Mouse (Mus musculus) layer of hippocampus, adult 11-12 months (tissue): ENCODE data around the gene Stx5a.

Experiments
- DNase-seq: peaks from one replicate; pipeline ENCODE4 v3.0.0; 2022; ENCODE audit warnings: low spot score

Gene Stx5a

DNA sequence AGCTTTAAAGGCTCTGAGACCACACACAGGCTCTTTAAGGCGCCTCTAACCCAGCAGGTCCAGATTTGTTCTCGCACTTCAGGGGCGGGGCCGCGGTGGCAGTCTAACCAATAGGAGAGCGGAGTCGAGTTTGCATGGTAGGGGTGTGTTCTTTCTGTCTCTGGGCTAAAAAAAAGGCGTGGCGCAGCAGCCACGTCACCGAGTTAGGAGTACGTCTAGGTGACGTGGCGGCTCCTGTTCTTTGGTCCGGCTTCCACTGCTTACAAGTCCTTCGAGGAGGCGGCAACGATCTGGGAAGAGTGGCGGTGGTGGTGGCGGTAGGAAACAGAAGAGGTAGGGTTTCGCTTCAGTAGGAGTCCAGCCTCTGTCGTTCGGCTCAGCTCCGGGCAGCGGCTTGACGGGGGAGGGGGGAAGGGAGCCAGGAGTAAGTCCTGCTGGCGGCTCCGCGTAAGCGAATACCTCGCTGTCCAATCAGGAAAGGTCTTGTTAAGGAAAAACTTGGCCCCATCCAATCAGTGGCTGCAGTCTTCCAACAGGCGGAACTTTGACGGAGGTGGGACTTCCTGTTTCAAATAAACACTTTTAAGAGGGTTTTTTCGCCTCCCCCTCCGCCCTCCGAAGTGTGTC, at the start of gene Stx5a:
Gene Stx5a, plus strand, starts transcription at position 171 of the 627 bp plus-strand sequence.
- peak; percentile 96 for DNase-seq

DNA sequence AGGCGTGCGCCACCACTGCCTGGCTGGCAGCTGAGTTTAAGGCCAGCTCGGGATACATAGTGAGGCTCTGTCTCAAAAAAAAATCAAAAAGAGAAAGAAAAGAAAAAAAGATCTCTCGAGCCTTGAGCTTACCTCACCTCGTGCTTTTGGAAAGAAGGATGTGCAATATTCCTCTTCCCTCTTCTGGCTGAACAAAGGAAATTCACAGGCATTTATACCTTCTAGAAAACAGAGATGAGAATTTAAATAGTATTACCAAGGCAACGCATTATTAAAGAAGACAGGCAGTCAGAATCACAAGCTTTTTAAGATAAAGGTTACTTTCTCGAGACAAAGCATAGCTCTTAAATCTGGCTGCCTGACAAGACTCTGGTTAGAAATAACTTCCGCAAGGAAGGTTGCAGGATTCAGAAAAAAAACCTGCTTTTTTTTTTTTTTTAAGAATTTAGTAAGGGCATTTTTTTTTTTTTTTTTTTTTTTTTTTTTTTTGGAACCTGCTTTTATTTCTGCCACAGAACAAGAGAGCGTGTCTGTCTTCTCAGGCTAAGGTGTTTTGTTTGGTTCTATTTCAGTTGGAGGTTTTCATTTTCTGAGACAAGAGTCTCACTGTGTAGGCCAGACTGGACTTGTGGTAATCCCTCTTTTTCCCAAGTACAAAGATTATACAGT, 49.2 kb upstream of the Stx5a start:
- no peak for DNase-seq

- DNase-seq: no peak
Observed at GRCm38 (mm10) chr19:8692740-8693139, 48.5 kb upstream of the Stx5a start.

DNA sequence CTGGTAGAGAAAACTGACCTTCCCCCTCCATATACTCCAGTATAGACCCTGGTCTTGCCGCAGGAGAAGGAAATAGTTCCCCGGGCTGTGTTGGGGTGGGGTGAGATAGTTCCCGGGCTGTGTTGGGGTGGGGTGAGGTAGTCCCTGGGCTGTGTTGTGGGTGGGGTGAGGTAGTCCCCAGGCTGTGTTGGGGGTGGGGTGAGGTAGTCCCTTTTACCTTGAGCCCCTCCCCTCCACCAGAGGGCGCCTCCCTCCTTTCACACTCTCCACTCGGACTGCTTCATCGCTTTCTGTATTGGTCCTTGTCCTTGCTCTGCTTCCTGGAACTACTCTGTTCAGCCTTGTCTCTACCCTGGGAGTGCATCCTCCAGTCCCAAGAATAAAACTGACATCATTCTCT, 45.9 kb upstream of the Stx5a start:
- no peak for DNase-seq

DNA sequence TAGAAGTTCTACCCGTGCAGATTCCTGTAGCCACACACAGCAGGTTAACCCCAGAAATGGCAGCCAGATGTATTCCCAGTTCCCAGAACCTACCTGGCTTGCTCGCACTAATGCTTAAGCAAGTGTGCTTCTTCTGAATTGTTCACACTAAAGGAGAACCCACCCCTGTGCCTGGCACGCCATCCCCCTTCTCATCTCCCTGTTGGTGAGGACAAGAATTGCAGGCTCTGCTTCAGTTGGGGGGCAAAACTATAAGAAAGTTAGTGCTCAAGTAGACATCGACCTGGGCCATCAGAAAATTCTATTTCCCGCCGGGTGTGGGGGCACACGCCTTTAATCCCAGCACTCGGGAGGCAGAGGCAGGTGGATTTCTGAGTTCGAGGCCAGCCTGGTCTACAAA, 41.6 kb upstream of the Stx5a start:
- DNase-seq: no peak

- DNase-seq: no peak
Observed at GRCm38 (mm10) chr19:8702458-8702857, 38.8 kb upstream of the Stx5a start.

DNA sequence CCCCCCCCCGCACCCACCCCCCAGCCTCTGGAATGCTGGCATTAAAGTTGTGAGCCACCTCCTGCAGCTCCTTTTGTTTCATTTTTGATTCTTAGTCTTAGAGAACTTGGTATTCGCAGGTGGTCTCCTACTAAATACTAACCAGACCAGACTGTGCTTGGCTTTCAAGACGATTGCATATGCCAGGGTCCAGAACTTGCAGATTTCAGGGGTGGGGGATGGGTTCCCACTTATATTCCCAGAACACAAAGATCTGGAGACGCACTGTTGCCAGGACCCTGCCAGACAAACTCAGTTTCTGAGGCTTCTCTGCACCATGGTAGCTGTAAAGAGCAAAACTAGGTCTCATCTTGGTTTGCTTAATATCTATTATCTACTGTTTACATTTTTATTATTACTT, 37.6 kb upstream of the Stx5a start:
- no peak for DNase-seq

DNA sequence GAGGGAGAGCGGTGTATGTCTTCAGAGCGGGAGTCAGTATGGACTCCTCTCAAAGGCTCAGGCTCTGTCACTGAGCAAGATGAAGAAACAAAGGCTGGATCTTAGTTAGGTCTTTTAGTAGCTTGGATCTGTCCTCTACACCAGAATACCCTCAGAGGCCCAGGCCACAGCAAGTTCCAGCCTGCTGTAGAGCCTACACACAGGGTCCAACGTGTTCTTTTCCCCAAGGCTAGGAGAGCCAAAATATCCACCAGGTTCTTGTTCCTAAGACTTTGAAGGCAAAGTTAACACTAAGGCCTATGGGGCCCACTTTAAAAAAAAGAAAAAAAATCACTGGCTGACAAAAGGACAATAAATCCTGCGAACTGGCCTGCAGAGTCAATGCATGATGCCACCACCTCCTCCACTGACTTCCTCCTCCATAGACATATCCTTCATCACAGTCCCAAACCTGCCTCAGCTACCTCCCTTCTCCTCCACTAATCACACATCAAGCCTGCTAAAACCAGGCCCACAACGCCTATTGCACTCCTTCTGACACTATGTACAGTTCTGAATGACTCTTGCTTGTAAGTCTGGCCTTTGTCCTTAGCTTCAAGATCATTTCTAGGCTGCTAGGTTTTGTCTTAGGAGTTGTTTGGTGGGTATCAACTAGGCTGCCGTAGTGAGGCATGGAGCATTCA, 36.0 kb upstream of the Stx5a start:
- no peak for DNase-seq

GRCm38 (mm10) chr19:8706132-8706667, 35.0 kb upstream of the Stx5a start:
- DNase-seq: no peak

GRCm38 (mm10) chr19:8706930-8707329, 34.3 kb upstream of the Stx5a start:
- no peak for DNase-seq

GRCm38 (mm10) chr19:8708954-8709353, 32.3 kb upstream of the Stx5a start:
- no peak for DNase-seq

DNA sequence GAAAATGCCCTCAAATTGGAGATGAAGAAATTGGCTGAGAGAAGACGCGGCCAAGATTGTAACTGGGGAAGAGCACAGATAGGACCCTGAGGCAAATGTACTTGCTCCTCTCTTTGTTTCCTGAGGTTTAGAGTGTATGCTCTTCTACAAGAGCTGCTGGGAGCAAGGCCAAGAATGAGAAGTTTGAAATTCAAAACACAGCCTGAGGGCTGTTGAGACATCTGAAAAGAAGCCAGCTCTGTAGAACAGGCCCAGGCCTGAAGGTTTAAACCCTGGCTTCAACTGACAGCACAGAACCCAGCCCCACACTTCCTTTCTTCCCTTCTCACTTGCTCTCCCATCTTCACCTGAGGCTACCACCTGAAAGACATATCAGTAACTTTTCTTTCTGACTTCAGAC, 31.2 kb upstream of the Stx5a start:
- DNase-seq: no peak

- DNase-seq: no peak
Observed at GRCm38 (mm10) chr19:8711506-8711905, 29.7 kb upstream of the Stx5a start.

GRCm38 (mm10) chr19:8711949-8712869, 29.0 kb upstream of the Stx5a start:
- no peak for DNase-seq

- peak; percentile 76 for DNase-seq
Observed at GRCm38 (mm10) chr19:8712870-8713305, 28.3 kb upstream of the Stx5a start.

DNA sequence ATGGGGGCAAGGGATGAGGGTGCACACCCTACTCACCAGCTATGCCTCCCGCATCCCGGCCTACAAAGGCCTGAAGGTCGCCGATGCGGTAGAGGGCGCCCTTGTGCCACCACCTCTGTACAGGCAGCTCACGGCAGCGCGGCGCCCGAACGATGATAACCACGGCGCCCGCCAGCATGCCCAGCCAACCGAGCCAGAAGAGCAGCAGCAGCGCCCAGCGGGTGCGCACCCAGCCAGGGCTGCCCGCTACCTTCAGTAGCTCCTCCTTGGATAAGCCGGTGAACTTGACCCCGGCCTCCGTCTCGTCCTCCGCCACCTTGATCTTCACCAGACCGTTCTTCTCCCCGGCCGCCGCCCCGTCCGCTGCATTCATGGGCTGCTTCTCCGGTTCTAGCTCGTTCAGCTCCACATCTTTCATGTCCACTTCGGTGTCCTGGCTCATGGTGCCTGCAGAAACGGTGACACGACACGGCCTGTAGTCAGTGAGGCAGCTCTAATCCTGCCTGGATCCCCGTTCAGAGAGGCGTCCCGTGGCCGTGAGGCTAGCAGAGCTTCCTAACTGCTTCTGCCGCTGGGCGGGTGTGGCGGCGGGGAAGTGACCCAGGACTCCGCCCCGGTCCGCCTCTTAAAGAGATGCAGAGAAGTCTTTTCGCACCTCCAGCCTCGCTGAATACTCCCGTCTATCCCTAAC, 27.8 kb upstream of the Stx5a start:
- peak; percentile 96 for DNase-seq

DNA sequence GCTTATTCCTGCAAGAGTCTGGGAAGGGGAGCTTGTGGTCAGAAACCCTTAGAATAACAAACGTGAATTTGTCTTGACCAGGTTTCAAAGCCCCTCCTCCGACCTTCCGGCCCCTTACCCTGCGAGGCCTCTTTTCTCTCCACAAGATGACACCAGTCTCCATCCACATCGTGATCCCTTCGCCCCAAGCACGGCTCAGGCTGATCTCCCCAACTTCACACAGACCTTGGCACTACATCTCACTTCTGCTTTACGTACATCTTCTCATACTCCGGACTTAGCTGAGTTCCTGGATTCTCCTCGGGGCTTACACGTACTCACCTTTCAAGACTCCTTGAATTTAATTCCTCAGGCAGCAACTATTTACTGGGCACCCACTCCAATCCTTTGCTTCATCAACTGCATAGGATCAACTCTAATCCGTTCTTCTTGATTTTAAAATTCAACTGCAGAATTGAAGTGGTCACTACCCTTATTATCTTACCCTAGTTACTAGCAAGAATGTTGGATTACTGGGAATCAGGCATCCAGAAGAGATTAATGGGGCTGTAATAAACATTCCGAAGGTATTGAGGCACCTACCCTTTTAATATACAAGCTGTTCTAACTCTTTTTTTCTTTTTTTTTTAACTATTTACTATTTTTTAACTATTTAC, 27.1 kb upstream of the Stx5a start:
- DNase-seq: no peak

DNA sequence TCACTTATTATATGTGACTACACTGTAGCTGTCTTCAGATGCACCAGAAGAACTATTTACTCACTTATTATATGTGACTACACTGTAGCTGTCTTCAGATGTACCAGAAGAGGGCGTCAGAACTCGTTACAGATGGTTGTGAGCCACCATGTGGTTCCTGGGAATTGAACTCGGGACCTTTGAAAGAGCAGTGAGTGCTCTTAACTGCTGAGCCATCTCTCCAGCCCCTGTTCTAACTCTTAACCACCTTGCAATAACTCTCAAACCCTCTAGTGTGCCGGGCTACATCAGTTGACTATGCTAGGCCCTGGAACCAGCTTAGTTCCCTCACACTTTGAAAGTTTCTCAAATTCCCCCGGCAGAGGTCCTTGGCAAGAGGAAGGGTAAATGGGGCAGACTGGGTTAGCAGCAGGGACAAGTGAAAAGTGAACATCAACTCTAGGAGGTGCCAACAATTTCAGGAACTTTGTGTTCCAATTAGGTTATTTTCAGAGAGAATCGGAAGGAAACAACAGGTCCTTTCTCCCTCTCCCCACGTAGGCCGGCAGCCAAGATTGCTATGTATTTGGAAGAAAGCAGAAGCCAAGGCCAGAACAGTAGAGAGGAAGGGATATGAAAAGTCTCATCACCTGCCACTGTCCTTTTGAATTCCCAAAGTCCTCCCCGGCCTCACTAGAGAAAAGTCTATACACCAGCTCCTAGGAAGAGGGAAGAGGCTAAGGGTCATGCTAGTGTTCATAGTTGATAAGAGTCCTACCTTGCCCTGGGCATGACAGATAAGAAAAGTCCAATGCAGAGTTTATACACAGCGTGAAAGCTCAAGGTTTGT, 26.3 kb upstream of the Stx5a start:
- peak; percentile 19 for DNase-seq

DNA sequence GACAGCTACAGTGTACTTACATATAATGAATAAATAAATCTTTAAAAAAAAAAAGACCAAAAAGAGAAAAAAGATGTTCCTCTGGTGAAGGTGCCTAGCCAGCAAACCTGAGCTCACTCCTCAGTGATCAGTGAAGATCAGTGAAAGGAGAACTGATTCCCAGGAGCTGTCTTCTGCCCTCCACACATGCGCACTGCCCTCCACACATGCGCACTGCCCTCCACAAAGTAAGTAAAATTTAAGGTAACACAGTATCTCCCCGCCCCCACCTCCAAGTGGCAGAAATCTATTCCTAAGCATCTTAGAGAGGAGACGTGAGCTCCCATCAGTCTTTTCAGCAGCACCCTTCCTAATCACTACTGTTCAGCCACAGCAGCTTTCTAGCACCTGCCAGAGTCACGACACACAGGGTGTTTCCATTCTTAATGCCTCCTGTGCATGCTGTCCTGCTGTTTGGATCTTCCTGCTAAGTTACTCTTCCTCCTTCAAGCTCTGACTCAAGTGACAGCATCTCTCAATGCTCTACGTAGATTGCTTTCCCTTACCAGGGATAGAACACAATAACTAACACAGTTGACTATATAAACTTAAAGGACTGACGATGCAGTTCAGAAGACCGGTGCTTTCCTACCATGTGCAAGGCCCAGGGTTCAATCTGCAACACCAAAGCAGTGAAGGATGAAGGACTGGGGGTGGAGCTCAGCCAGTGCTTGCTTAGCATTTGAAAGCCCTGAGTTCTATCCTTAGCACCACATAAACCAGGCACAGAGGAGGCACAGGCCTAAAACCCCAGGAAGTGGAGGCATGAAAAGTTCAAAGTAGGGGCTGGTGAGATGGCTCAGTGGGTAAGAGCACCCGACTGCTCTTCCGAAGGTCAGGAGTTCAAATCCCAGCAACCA, 25.1 kb upstream of the Stx5a start:
- no peak for DNase-seq
